Mouse (Mus musculus) gastrocnemius, adult 18-20 months (tissue): ENCODE results near the gene Gxylt1. TPM values are rescaled to one million over a fixed set of nuclear protein-coding genes. Genes with fewer than 3 reads are reported as not detected.
"Not testable (repeated sequence)": the region's sequence is repeated elsewhere in the genome, so short reads cannot be mapped to it uniquely, and the experiment has no call there.

Experiments
- DNase-seq: peaks from one replicate; pipeline ENCODE4 v3.0.0; 2021; ENCODE audit warnings: low spot score
- total RNA-seq, 2 experiments: library from RNA; stranded (reverse); gene quantifications; 2 replicates each; pipeline ENCODE4 v1.2.3; 2021

Gene Gxylt1
- total RNA-seq, 2 experiments from 2014 or later = 5.9 to 7.2 TPM

DNA sequence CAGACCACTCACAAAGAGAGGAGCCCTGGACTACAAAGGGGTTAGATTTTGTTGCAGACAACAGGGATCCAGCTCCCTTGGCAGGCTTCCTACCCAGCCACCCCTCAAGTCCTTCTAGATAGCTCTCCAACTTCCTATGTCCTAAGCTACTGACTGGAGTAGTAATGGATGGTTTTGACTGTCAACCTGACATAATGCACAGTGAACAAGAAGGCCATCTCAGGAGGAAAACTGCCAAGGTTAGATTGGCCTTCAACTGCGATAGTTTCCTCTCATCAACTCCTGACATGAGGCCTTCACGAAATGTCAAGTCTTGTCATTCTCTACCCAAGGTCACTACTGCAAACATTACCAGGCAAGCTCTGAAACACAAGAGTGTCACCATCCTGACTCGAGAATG, 10.8 kb downstream of the Gxylt1 start:
- no peak for DNase-seq

DNA sequence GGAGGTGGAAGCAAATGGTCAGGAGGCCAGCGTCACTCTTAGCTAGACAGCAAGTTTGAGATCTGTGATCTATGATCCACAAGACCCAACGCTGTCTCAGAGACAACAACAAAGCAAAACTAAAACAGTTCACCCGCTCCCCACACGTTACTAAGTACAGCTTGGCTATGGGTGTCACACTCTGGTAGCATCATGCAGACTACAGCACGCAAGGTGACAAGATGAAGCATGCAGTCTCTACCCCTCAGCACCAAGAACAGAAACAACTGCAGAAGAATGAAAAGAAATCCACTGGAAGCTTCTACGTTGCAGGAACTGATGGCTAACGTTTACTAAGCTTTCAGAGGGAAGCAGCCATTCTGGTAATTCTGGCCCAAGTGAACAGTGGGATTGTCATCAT, 11.4 kb downstream of the Gxylt1 start:
- no peak for DNase-seq

GRCm38 (mm10) chr15:93262818-93263217, 12.2 kb downstream of the Gxylt1 start:
- no peak for DNase-seq

DNA sequence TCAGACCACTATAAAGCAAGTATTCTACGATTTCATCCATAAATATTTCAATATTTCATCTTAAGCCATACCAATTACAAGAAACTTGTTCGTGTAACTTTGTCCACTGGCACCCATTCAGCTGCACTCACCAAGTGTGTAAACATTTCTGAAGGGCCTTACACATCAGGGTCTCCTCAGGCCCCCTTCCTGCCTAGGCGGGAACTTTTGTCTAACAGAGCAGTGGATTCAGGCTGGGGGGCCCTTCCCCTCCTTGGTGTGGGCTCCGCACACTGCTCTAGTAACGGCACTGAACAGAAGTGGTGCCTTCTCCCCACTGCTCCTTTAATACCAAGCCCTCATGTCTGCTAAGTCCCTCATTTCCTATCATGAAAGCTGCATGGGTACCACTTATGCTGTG, 12.7 kb downstream of the Gxylt1 start:
- DNase-seq = no peak

GRCm38 (mm10) chr15:93259933-93260332, 15.0 kb downstream of the Gxylt1 start:
- no peak for DNase-seq

DNA sequence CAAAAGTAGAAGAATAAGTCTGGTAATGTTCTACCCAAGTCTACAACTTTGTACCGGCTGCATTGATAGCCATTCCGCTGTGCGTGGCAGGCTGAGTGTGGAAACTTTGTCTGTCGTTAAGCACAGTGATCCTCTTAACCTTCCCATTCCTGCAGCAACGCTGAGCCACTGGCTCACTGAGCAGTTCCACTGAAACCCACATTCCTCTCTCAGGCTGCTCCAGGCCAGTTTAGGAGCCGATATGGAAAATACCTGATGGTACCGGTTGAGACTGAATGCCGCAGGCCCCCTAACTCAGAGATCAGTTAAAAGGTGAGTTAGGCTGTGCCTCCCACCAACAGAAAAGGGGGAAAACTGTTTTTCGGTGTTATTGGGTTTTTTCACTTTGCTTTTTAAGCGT, 19.7 kb downstream of the Gxylt1 start:
- DNase-seq = no peak

DNA sequence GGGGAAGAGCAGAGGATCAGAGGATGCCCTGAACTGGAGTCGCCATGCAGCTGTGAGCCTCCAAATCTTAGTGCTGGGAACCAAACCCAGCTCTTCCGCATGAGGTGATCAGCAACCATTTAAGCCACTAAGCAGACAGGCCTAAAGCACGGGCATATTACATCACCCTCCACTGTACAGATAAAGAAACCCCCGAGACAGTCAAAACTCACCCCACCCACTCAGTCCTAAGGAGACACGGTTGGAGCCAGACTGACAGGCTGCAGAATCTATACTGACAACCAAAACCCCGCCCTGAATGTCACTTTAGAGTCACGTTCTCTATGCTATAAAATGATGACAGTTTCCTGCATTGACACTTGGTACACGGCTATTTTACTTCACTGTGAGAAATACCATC, 21.8 kb downstream of the Gxylt1 start:
- no peak for DNase-seq

DNA sequence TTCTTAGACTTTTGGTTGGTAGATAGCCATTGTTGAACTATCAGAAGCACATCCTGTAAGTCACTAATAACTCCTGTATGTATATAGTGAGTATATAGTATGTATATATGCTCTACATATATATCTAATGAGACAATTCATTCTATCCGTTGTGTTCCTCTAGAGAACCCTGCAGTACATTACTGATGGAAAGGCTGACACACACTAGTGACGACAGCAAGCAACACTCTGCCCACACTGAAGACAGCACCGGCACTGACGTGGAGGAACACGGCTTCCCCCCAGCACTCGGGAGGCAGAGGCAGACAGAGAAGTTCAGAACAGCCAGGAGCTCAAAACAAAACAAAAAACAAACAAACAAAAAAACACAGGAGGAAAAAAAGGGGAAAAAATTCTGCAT, 22.6 kb downstream of the Gxylt1 start:
- DNase-seq = no peak

GRCm38 (mm10) chr15:93251553-93252250, 23.3 kb downstream of the Gxylt1 start:
- no peak for DNase-seq

GRCm38 (mm10) chr15:93243202-93243601, 31.8 kb downstream of the Gxylt1 start:
- DNase-seq = no peak

GRCm38 (mm10) chr15:93236456-93236855, 38.5 kb downstream of the Gxylt1 start:
- not testable (repeated sequence) for DNase-seq

DNA sequence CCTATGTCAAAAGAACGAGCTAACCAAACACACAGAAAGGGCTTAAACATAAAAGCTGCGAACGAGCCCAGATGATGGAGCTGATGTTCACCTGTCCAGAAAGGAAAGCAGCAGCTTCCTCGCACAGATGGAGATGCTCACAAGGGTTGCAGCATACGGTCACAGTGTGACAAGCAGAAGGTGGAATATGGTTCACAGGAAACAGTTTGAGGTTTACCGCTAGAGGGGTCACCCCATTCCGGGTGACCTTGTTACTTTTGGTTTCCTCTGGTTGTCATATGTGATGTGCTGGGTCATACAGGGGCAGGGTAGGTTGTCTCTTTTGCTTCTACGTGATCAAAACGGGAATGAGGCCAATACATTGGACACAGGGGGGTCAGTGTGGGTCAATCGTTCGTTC, 46.0 kb downstream of the Gxylt1 start:
- DNase-seq = no peak

- no peak for DNase-seq
Measured at GRCm38 (mm10) chr15:93228375-93228774, 46.6 kb downstream of the Gxylt1 start.

GRCm38 (mm10) chr15:93227764-93228079, 47.3 kb downstream of the Gxylt1 start:
- no peak for DNase-seq

DNA sequence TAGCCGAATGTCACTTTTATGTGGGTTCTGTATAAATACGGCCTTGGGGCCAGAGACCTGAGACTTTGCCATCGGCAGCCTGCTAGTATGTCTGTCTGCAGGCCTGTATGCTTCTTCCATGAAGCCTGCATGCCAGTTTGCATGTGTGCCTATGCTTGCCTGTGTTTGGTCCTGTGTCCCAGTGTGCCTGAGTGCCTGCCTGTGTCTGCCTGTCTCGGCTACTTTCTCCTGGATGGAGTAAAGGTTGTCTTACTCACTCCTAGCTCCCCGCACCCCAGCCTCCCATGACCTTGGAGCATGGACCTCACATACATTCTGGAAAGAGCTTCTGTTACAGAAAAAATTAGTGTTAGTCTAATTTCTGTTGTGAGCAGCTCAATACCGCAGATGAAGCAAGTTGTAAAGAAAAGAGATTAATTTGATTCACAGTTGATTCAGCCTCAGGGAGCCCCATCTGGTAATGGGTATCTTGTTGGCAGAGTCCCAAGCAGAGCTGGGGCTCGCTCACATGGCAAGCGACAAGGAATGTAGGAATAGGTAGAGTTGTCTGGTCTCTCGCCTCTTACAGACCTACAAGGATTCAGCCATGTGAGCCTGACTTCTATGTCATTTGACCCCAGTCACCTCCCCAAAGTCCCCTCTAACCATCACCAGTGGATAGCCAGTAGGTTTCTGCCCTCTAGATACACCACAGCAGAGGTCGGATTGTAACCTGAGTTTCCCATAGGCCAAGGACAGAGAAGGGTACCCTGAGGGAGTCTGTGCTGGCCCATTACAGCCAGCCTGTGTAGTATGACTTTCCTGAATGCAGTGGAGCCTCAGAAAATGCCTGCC, 47.8 kb downstream of the Gxylt1 start:
- DNase-seq = no peak

DNA sequence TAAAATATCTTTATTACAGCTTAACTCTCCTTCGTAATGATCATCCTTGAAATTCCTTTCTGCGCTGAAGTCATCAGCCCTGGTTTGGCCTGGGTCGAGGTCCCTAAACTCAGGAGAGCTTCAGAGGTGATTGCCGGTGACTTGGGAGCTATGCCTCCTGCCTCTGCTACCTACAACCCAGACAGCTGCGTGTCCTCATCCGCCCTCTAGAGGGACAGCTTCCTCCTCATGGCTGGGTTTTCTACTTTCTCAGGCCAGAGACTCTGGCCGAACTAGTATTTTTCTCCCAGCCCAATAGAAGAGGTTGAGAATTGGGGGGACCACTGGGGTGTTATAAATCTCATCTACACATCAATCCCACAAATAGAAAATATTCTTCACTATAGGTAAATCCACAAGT, 52.5 kb downstream of the Gxylt1 start:
- no peak for DNase-seq

DNA sequence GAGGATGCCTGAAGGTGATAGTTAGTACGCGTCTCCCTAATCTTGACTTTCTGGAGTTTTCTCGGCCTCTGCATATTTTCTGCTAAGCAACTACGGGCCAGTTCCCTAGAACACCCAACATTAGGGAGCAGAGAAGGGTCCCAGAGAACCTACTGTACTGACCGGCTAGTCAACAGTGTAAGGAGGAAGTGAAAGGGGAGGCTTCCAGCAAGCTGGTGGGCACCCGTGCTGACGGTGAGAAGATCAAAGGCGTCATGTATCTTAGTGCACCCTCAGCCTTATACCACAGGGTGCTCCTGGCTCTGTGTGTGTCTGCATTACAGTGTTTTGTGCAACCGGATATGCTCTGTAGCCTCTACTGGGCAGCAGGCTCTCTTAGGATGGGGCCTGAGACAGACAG, 62.4 kb downstream of the Gxylt1 start:
- DNase-seq = no peak

GRCm38 (mm10) chr15:93204861-93205260, 70.1 kb downstream of the Gxylt1 start:
- DNase-seq = no peak

GRCm38 (mm10) chr15:93201956-93202355, 73.0 kb downstream of the Gxylt1 start:
- no peak for DNase-seq

DNA sequence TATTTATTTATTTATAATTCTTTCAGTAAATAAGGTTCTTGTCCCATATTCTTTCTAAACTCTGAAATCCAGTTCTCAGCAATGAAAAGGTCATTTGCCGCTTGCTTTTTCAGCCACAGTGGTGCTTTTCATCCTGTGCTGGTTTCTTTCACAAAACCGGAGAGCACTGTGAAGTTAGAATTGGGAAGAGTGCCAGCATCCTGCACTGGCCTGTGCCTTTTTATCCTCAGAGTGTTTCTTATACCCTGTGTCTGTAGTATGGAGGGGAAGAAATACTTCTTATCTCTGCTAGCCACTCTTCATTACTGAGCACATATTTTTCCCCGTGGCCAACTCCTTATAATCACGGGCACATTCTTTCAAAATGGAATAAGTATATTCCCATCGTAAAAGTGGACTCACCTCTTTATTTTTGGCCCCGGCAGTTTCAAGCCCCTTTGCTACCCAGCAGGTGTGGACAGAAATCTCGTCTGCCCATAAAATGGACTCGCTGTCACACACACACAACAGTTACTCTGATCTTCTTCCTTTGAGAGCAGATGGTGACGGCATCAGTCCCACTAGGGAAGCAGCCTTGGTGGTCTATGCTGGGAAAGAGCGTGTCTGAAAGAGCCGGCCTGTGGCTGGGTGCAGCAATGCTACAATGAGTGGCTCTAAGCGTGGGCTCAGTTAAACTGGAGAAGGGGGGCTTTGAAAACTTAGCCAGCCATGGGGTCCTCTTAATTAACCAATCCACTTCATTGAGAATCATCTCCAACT, 83.4 kb downstream of the Gxylt1 start:
- DNase-seq = no peak
